Mouse (Mus musculus) ovary, adult 18-20 months (tissue): ENCODE data around the gene Gm10718.
"Not testable (repeated sequence)": the region's sequence is repeated elsewhere in the genome, so short reads cannot be mapped to it uniquely, and the experiment has no call there.

Experiments used
- DNase-seq: peaks from one replicate; pipeline ENCODE4 v3.0.0; 2022; ENCODE audit warnings: low spot score, mixed read lengths

The Gm10718 gene

DNA sequence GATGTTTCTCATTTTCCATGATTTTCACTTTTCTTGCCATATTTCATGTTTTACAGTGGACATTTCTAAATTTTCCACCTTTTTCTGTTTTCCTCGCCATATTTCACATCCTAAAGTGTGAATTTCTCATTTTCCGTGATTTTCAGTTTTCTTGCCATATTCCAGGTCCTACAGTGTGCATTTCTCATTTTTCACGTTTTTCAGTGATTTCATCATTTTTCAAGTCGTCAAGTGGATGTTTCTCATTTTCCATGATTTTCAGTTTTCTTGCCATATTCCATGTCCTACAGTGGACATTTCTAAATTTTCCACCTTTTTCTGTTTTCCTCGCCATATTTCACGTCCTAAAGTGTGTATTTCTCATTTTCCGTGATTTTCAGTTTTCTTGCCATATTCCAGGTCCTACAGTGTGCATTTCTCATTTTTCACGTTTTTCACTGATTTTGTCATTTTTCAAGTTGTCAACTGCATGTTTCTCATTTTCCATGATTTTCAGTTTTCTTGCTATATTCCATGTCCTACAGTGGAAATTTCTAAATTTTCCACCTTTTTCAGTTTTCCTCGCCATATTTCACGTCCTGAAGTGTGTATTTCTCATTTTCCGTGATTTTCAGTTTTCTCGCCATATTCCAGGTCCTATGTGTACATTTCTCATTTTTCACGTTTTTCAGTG lies at the start of gene Gm10718:
TSS of gene Gm10718 (plus strand) at position 236 of the 673 bp plus-strand sequence.
- peak; percentile 2 for DNase-seq

GRCm38 (mm10) chr9:3000445-3000972 lies 22.8 kb upstream of the Gm10718 start, which contains the start of gene Gm10722:
Gene Gm10722 (plus strand): TSS chr9:3000922.
- peak; percentile 4 for DNase-seq

DNA sequence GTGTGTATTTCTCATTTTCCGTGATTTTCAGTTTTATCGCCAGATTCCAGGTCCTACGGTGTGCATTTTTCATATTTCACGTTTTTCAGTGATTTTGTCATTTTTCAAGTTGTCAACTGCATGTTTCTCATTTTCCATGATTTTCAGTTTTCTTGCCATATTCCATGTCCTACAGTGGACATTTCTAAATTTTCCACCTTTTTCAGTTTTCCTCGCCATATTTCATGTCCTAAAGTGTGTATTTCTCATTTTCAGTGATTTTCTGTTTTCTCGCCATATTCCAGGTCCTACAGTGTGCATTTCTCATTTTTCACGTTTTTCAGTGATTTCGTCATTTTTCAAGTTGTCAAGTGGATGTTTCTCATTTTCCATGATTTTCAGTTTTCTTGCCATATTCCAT lies 22.3 kb upstream of the Gm10718 start:
- DNase-seq: peak; percentile 2

- DNase-seq: peak; percentile 90
Measured at GRCm38 (mm10) chr9:3001948-3002659, 21.2 kb upstream of the Gm10718 start.

GRCm38 (mm10) chr9:3002794-3003396 lies 20.5 kb upstream of the Gm10718 start, which contains the start of gene Gm11168:
Gene Gm11168 (plus strand): TSS chr9:3003346.
- DNase-seq: not testable (repeated sequence)

DNA sequence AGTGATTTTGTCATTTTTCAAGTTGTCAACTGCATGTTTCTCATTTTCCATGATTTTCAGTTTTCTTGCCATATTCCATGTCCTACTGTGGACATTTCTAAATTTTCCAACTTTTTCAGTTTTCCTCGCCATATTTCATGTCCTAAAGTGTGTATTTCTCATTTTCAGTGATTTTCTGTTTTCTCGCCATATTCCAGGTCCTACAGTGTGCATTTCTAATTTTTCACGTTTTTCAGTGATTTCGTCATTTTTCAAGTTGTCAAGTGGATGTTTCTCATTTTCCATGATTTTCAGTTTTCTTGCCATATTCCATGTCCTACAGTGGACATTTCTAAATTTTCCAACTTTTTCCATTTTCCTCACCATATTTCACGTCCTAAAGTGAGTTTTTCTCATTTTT lies 17.2 kb upstream of the Gm10718 start:
- not testable (repeated sequence) for DNase-seq

GRCm38 (mm10) chr9:3006636-3007035 lies 16.7 kb upstream of the Gm10718 start:
- DNase-seq: peak; percentile 86

DNA sequence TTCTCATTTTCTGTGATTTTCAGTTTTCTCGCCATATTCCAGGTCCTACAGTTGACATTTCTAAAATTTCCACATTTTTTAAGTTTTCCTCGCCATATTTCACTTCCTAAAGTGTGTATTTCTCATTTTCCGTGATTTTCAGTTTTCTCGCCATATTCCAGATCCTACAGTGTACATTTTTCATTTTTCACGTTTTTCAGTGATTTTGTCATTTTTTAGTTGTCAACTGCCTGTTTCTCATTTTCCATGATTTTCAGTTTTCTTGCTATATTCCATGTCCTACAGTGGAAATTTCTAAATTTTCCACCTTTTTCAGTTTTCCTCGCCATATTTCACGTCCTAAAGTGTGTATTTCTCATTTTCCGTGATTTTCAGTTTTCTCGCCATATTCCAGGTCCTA lies 16.1 kb upstream of the Gm10718 start:
- not testable (repeated sequence) for DNase-seq

- not testable (repeated sequence) for DNase-seq
Measured at GRCm38 (mm10) chr9:3009331-3009730, 14.0 kb upstream of the Gm10718 start.

DNA sequence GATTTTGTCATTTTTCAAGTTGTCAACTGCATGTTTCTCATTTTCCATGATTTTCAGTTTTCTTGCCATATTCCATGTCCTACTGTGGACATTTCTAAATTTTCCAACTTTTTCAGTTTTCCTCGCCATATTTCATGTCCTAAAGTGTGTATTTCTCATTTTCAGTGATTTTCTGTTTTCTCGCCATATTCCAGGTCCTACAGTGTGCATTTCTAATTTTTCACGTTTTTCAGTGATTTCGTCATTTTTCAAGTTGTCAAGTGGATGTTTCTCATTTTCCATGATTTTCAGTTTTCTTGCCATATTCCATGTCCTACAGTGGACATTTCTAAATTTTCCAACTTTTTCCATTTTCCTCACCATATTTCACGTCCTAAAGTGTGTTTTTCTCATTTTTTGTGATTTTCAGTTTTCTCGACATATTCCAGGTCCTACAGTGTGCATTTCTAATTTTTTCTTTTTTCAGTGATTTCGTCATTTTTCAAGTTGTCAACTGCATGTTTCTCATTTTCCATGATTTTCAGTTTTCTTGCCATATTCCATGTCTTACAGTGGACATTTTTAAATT lies 11.2 kb upstream of the Gm10718 start:
- not testable (repeated sequence) for DNase-seq

- DNase-seq: not testable (repeated sequence)
Measured at GRCm38 (mm10) chr9:3012733-3013279, 10.5 kb upstream of the Gm10718 start, which contains the start of gene Gm10721. Gene Gm10721 (plus strand): TSS chr9:3013140.

GRCm38 (mm10) chr9:3015354-3015753 lies 8.0 kb upstream of the Gm10718 start, which contains the start of gene Gm10720:
Gene Gm10720 (plus strand): TSS chr9:3015654.
- DNase-seq: not testable (repeated sequence)

DNA sequence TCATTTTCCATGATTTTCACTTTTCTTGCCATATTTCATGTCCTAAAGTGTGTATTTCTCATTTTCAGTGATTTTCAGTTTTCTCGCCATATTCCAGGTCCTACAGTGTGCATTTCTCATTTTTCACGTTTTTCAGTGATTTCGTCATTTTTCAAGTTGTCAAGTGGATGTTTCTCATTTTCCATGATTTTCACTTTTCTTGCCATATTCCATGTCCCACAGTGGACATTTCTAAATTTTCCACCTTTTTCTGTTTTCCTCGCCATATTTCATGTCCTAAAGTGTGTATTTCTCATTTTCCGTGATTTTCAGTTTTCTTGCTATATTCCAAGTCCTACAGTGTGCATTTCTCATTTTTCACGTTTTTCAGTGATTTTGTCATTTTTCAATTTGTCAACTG lies 7.5 kb upstream of the Gm10718 start:
- not testable (repeated sequence) for DNase-seq

DNA sequence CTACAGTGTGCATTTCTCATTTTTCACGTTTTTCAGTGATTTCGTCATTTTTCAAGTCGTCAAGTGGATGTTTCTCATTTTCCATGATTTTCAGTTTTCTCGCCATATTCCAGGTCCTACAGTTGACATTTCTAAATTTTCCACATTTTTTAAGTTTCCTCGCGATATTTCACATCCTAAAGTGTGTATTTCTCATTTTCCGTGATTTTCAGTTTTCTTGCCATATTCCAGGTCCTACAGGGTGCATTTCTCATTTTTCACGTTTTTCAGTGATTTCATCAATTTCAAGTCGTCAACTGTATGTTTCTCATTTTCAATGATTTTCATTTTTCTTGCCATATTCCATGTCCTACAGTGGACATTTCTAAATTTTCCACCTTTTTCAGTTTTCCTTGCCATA lies 6.2 kb upstream of the Gm10718 start, which contains the start of gene Gm10719:
TSS of gene Gm10719 (plus strand) at position 301 of the 400 bp plus-strand sequence.
- DNase-seq: not testable (repeated sequence)

DNA sequence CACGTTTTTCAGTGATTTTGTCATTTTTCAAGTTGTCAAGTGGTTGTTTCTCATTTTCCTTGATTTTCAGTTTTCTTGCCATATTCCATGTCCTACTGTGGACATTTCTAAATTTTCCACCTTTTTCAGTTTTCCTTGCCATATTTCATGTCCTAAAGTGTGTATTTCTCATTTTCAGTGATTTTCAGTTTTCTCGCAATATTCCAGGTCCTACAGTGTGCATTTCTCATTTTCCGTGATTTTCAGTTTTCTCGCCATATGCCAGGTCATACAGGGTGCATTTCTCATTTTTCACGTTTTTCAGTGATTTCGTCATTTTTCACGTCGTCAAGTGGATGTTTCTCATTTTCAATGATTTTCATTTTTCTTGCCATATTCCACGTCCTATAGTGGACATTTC lies 4.4 kb upstream of the Gm10718 start:
- DNase-seq: not testable (repeated sequence)

DNA sequence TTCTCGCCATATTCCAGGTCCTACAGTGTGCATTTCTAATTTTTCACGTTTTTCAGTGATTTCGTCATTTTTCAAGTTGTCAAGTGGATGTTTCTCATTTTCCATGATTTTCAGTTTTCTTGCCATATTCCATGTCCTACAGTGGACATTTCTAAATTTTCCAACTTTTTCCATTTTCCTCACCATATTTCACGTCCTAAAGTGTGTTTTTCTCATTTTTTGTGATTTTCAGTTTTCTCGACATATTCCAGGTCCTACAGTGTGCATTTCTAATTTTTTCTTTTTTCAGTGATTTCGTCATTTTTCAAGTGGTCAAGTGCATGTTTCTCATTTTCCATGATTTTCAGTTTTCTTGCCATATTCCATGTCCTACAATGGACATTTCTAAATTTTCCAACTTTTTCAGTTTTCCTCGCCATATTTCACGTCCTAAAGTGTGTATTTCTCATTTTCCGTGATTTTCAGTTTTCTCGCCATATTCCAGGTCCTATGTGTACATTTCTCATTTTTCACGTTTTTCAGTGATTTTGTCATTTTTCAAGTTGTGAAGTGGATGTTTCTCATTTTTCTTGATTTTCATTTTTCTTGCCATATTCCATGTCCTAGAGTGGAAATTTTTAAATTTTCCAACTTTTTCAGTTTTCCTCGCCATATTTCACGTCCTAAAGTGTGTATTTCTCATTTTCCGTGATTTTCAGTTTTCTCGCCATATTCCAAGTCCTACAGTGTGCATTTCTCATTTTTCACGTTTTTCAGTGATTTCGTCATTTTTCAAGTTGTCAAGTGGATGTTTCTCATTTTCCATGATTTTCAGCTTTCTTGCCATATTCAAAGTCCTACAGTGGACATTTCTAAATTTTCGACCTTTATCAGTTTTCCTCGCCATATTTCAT lies 3.3 kb upstream of the Gm10718 start:
- DNase-seq: peak; percentile 41

DNA sequence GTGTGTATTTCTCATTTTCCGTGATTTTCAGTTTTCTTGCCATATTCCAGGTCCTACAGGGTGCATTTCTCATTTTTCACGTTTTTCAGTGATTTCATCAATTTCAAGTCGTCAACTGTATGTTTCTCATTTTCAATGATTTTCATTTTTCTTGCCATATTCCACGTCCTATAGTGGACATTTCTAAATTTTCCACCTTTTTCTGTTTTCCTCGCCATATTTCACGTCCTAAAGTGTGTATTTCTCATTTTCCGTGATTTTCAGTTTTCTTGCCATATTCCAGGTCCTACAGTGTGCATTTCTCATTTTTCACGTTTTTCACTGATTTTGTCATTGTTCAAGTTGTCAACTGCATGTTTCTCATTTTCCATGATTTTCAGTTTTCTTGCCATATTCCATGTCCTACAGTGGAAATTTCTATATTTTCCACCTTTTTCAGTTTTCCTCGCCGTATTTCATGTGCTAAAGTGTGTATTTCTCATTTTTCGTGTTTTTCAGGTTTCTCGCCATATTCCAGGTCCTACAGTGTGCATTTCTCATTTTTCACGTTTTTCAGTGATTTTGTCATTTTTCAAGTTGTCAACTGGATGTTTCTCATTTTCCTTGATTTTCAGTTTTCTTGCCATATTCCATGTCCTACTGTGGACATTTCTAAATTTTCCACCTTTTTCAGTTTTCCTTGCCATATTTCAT lies 885 bp upstream of the Gm10718 start:
- DNase-seq: peak; percentile 62

DNA sequence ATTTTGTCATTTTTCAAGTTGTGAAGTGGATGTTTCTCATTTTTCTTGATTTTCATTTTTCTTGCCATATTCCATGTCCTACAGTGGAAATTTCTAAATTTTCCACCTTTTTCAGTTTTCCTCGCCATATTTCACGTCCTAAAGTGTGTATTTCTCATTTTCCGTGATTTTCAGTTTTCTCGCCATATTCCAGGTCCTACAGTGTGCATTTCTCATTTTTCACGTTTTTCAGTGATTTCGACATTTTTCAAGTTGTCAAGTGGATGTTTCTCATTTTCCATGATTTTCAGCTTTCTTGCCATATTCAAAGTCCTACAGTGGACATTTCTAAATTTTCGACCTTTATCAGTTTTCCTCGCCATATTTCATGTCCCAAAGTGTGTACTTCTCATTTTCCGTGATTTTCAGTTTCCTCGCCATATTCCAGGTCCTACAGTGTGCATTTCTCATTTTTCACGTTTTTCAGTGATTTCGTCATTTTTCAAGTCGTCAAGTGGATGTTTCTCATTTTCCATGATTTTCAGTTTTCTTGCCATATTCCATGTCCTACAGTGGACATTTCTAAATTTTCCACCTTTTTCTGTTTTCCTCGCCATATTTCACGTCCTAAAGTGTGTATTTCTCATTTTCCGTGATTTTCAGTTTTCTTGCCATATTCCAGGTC lies 770 bp downstream of the Gm10718 start:
- DNase-seq: peak; percentile 83

DNA sequence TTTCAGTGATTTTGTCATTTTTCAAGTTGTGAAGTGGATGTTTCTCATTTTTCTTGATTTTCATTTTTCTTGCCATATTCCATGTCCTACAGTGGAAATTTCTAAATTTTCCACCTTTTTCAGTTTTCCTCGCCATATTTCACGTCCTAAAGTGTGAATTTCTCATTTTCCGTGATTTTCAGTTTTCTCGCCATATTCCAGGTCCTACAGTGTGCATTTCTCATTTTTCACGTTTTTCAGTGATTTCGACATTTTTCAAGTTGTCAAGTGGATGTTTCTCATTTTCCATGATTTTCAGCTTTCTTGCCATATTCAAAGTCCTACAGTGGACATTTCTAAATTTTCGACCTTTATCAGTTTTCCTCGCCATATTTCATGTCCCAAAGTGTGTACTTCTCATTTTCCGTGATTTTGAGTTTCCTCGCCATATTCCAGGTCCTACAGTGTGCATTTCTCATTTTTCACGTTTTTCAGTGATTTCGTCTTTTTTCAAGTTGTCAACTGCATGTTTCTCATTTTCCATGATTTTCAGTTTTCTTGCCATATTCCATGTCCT lies 1.6 kb downstream of the Gm10718 start, which contains the start of gene Gm10717:
TSS of gene Gm10717 (plus strand) at position 506 of the 556 bp plus-strand sequence.
- peak; percentile 50 for DNase-seq
